Mouse (Mus musculus) G1E (cell line): ENCODE data around the gene Gm48552.

Experiments used
- CTCF ChIP-seq: IDR thresholded peaks from 2 replicates; pipeline ENCODE4 v1.5.1; 2012; ENCODE audit warnings: low read depth, low read length, inconsistent platforms, mixed read lengths
- GATA1 ChIP-seq: IDR thresholded peaks from 2 replicates; pipeline ENCODE4 v1.6.1; 2012; ENCODE audit warnings: borderline replicate concordance, low read length, inconsistent platforms, mixed read lengths
- POLR2AphosphoS5 ChIP-seq: IDR thresholded peaks from 2 replicates; pipeline ENCODE4 v1.6.1; 2012; ENCODE audit warnings: low read depth, low read length, inconsistent platforms; ENCODE audit not compliant: insufficient replicate concordance
- TAL1 ChIP-seq: conservative IDR thresholded peaks from 2 replicates; pipeline ENCODE4 v1.6.1; 2012; ENCODE audit warnings: low read depth, low read length, inconsistent platforms, mixed read lengths

DNA sequence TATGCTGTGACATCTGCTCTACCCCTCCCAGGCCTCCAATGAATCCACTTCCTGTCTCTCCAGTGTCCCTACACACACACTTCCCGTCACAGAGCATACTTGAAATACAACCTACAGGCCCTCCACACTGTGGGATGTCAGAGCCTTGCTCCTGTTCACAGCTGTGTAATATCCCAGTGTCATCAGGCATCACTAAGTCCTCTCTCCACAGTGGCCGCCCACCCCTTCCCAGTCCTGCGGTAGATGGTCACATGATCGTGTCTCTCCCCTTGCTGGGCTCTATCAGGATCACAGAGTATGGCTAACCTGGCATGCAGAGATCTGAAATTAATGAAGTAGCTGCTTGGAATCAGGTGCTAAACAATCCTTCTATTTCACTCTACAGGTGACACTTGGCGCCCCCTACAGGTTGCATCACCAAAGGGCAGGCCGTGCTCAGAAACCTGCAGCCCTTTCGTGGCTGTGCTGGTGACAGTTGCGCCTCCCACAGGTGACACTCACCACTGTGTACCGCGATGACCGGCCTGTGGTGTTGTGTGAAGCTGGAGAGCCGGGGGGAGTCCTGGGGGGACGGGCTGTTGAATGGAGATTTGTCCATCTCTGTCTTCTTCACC is 16.9 kb downstream of the Gm48552 start:
- TF ChIP-seq CTCF (peak; percentile 73), GATA1 (no peak), TAL1 (no peak), POLR2AphosphoS5 (no peak)
